Mouse (Mus musculus) NIH3T3 (cell line): Measurements from ENCODE around the gene Get4.

Experiments
- DNase-seq: peaks from one replicate; pipeline ENCODE4 v3.0.0-alpha.2; 2012; ENCODE audit warnings: low read depth

The Get4 gene

GRCm38 (mm10) chr5:139241022-139241761 is 10.9 kb upstream of the Get4 start:
- DNase-seq: no peak

GRCm38 (mm10) chr5:139243384-139243783 is 8.7 kb upstream of the Get4 start:
- no peak for DNase-seq

- DNase-seq: no peak
Observed at GRCm38 (mm10) chr5:139247767-139248166, 4.4 kb upstream of the Get4 start.

DNA sequence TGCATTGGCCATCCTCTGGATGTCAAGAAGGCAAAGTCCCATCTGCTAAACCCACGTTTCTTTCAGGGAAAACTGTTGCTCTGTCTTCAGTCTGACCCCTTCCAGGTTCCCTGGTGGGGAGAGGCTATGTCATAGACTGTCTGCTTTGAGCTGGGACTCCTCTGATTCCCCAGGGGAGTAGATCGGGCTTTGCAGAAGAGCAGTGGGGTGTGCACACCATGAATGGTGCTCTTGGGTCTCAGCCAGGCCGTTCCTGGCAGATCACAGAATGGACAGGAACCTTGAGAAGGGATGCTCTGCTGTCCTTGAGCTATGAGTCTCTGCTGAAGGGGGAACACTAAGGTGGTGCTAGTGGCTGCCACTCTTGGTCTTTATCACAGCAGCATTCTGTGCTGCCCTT is 3.3 kb upstream of the Get4 start:
- no peak for DNase-seq

GRCm38 (mm10) chr5:139251279-139251678 is 845 bp upstream of the Get4 start:
- no peak for DNase-seq

DNA sequence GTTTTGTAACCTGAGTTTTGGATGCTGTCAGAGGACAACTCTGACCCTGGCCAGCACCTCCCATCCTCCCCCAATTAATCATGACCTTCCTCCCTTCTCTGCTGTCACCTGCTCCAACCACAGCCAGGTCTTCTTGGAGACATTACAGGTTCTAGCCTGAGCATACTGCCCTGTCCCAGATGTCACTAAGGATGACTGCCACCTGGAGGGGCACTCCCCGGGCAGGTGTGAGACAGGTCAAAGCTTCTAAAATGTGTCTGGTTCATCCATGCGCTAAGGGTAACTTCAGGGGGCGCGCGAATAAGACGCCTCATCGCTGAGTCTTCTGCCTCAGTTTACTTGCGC is 416 bp upstream of the Get4 start:
- DNase-seq: no peak

DNA sequence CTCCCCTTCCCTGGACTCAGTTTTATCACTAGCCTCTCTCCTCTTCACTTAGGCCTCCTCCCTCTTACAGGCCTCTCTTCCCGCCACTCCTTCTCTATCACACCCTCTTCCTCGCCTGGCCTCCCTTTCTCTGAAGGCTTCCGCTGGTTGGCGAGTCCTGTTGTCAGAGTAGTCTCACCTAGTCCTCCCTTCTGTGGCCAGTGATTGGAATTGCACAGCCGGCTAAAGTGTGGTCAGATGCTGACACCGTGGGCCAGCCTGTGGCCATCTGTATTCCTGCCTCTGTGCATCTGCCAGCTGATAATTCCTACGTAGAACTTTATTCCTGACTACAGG is 754 bp downstream of the Get4 start:
- DNase-seq: no peak

- peak; percentile 68 for DNase-seq
Observed at GRCm38 (mm10) chr5:139253301-139253741, 1.2 kb downstream of the Get4 start.

DNA sequence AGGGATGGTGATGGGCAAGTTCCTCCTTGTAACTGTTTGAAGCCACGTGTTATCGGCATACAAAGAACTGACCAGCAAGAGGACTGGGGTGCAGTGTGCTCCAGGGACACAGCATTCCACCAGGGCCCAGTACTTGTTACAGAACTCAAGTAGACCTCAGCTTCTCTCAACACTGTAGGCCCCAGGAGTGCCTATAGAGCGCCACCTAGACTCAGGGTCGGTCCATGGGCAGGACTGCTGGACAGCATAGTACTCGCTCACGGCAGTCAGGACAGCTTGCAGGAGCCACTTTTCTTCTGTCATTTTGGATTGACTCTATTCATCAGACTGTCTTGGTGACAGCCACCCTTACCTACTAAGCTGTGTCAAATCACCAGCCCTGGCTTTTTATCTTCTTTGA is 2.8 kb downstream of the Get4 start:
- no peak for DNase-seq

DNA sequence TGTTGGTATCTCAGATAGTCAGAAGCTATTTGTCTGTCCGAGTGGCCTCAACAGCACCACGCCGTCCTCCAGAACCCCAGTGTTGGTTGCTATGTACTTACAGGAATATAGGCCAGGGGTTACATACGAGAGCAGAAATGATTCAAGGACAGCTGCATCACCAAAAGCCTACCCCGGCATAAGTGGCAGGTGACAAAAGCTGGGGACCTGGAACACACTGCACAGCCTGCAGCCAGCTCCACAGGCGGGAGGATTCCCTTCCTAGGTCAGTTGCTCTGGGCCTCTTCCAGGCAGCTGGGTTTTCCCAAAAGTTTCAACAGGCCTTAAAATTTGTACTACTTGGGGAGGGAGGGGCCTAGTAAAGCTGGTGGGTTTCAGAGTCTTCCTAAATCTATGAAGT is 3.7 kb downstream of the Get4 start:
- no peak for DNase-seq

- no peak for DNase-seq
Observed at GRCm38 (mm10) chr5:139256211-139256765, 4.2 kb downstream of the Get4 start.

GRCm38 (mm10) chr5:139257265-139257664 is 5.1 kb downstream of the Get4 start:
- DNase-seq: no peak

DNA sequence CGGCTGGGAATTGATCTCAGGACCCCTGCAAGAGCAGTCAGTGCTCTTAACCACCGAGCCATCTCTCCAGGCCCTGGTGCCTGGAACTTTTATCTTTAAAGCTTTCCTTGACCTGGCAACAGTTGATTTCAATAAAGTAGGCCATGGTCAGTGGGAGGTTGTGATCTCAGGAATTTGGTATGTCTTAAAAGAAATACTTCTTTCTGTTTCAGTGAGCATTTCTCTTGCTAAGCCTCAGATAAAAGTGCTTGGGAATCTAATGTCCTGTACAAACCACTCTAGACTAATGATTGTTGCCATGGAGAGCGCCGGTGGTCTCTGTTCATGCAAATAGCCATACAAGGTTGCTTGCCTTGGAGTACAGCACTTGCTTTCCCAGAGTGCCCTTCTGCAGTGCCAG is 5.7 kb downstream of the Get4 start:
- DNase-seq: no peak

GRCm38 (mm10) chr5:139258371-139259035 is 6.4 kb downstream of the Get4 start:
- no peak for DNase-seq

DNA sequence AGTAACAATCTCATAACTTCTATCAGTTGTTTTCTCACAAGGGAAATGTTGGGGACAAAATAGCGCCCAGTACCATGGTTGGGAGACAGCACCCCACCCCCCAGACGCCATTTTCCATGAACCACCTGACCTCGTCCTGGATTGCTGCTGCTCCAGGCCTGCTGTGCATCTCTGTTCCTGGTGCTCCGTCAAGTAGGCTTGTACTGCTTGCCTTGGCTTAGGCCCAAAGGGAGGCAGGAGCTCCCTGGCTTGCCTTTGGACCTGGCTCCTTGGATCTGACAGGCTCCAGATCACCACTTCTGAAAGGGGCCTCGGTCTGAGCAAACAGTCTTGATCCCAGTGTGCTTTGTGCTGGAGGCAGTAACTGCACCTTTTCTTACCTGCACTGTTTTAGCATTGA is 7.7 kb downstream of the Get4 start:
- DNase-seq: no peak

- no peak for DNase-seq
Observed at GRCm38 (mm10) chr5:139261403-139261802, 9.3 kb downstream of the Get4 start.

- peak; percentile 64 for DNase-seq
Observed at GRCm38 (mm10) chr5:139267661-139268060, 15.5 kb downstream of the Get4 start.

GRCm38 (mm10) chr5:139270806-139271521 is 18.8 kb downstream of the Get4 start:
- no peak for DNase-seq

GRCm38 (mm10) chr5:139271994-139272554 is 19.9 kb downstream of the Get4 start:
- no peak for DNase-seq

GRCm38 (mm10) chr5:139277287-139277686 is 25.2 kb downstream of the Get4 start:
- DNase-seq: no peak

DNA sequence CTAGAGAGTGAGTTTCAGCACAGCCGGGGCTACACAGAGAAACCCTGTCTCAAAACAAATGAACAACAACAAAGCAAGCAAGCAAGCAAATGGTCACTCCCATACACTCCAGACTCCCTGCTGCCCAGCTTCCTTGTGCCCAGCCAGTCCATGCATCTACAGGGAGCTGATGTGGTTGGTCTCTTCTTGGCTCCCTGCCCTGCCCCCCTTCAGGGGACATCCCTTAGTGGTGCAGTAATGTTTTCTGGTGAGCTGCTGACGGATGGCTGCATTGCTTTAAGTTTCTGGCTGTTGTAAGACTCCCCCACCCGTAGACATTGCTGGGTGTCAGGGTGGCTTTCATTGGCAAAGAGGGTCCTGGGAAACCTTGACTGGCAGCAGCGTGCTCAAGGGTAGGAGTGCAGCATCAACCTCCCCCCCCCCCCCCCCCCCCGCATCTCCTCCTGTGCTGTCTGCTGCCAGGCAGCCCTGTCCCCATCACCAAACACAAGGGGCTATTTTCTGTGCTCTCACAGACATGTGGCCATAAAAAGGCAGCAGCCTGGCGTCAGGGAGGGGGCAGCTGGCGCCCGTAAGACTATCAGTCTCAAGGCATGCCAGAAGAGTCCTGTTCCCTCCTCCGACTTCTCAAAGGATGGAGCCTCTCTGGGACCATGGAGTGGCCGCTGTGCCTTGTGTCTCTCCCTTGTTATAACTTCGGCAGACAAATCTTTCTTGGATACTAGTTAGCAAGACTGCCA is 29.4 kb downstream of the Get4 start:
- DNase-seq: no peak

DNA sequence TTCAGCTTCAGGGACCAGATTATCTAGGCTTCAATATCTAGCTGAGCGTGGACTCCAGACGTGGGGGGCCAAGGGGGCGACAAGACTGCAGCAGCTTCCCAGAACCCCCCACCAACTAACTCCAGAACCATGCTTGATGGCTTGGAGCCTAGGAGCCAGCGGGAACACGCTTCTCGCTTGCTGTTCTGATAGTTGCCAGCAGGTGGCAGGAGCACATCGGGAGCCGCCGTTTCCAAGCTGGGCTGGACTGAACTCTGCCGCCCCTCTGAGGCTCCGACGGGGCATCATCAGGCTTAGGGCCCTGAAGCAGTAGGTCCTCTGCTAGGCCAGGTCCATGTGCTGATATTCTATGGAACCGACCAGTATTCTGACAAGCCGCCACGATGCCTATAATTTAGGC is 30.1 kb downstream of the Get4 start:
- DNase-seq: peak; percentile 89
